Mouse (Mus musculus): ENCODE measurements around the gene Cct8l1.
A peak's percentile ranks its signal among the peaks of the same experiment; 100 is the strongest.

The Cct8l1 gene

DNA sequence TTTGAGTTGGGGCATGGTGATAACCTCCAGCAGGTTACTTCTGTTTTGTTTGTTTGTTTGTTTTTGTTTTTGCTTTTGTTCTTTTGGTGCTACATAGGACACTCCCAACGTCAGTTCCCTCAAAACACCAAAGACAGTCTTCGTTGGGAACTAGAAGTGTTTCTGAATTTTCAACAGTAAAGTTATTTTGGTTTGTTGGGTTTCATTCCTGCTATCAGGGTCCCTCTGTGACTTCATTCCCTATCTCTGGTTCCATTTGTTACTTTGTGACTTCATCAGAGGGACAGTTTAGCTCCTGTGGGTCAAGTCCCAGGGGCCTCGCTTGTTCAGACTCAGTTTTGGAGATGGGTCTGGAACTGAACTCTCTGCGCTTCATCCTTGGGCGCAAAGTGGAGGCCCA lies at the start of gene Cct8l1:
Gene Cct8l1, plus strand, starts transcription at position 301 of the 400 bp plus-strand sequence.
- DNase-seq (ENCODE audit: extremely low spot score, low spot score) = no peak

DNA sequence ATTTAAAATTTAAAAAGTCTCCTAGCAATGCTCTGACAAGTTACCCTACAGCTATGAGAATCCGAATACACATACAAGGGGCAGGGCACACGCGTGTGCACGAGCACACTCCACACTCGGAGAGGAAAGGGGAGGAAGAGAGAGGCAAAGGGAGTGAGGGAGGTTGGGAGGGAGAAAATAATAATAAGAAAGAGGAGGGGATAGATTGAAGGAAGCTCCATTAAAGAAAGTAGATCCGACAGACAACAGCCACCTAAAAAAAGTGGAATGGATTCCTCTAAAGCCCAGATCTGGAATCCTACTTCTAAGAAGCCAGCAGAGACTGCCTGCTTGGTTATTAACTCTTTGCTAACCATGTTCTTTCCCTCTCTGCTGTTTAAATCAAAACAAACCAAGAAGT lies 43.8 kb upstream of the Cct8l1 start:
- DNase-seq (ENCODE audit: extremely low spot score, low spot score) = no peak

GRCm38 (mm10) chr5:25475789-25476188 lies 40.1 kb upstream of the Cct8l1 start:
- no peak for DNase-seq (ENCODE audit: extremely low spot score, low spot score)

- no peak for DNase-seq (ENCODE audit: extremely low spot score, low spot score)
These were observed 37.0 kb upstream of the Cct8l1 start for GRCm38 (mm10) chr5:25478863-25479262.

- no peak for DNase-seq (ENCODE audit: extremely low spot score, low spot score)
These were observed 19.2 kb upstream of the Cct8l1 start for GRCm38 (mm10) chr5:25496652-25497051.

- DNase-seq (ENCODE audit: extremely low spot score, low spot score) = no peak
These were observed 18.5 kb upstream of the Cct8l1 start for GRCm38 (mm10) chr5:25497369-25497719.

DNA sequence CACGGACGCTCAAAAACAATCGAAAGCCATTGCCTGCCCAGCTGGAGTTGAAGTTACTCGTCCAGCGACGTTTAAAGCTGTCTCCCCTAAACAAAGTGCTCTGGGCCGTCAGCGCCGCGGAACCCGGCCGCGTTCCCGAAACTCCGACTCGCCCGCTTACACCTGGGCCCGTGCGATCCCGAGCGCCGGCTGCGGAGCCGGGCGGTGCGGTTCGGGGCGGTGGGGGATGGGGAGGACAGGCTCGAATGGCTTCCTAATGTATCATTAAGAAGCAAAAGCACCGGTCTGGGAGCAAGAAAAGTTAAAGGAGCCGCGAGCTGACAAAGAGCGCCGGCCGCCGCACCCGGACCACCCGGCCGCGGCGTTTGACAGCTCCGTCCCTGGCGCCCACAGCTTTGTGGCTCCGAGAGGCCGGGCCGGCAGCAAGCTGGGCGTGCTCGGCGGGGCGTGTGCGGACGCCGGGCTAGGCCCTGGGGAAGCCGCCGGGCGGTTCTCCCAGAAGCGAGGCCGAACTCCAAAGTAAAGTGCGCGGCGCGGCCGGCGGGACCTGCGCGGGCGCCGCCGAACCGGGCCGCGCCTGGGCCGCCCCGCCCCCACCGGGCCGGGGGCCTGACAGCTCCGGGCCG lies 18.0 kb upstream of the Cct8l1 start:
- peak; percentile 68 for DNase-seq (ENCODE audit: extremely low spot score, low spot score)

GRCm38 (mm10) chr5:25498346-25498820 lies 17.5 kb upstream of the Cct8l1 start, which contains the start of gene Kmt2c:
TSS of gene Kmt2c (minus strand) at chr5:25498783.
- DNase-seq (ENCODE audit: extremely low spot score, low spot score) = peak; percentile 83

- no peak for DNase-seq (ENCODE audit: extremely low spot score, low spot score)
These were observed 16.9 kb upstream of the Cct8l1 start for GRCm38 (mm10) chr5:25498821-25499422.

DNA sequence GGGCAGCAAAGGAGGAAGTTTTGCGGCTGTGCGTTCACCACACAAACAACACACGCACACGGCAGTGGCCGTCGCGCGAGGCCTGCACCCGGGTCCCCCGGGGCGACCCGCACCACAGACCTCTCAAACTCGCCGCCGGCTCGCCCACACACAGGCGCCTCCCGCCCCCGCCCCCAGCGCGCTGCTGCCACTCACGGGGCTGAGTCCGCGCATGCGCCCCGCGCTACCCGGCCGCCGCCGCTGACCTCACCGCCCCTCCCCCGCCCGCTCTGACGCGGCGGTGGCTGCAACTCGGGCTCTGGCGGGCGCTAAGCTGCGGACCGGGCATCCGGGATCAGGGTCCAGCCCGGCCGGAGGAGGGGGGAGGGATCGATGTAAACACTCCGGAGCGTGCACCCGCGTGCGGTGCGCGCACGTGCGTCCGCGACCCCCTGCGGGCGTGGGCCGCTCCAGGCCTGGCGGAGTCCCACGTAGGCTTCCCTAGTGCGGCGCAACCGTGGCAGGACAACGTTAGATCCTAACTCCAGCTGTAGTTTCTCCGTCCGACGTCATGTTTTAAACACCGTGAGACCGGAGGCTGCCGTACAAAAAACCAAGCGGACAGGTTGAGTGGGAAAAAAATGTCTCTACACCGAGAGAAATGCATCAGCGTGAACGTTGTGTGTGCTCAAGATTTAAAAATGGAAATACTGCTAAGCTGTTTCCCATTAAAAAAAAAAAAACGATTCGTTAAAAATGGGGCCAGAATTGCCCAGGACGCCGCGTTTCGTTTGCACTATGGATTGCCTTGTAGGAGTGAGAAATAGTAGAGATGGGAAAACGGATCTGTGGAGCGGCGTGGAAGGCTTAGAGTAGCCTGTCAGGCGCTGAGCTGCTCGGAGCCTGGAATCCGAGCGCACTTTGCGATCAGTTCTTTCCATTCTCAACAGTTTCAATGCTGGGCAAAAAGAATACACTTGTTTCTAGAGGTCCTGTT lies 16.2 kb upstream of the Cct8l1 start:
- DNase-seq (ENCODE audit: extremely low spot score, low spot score) = peak; percentile 98

DNA sequence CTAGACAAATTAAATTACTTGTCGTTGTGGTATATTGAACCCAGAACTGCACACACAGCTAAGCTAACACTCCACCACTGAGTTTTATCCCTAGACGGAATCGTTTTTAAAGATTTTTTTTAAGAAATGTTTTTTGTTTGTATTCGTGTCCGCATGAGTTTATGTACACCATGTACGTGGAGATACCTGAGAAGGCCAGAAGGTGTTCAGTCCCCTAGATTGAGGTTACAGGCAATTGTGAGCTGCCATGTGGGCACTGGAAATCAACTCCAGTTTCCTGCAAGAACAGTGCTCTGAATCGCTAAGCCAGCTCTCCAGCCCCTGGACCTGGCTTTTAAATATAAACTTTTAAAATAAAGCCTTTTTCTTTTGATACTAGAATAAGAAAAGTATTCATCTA lies 15.2 kb upstream of the Cct8l1 start:
- DNase-seq (ENCODE audit: extremely low spot score, low spot score) = no peak

DNA sequence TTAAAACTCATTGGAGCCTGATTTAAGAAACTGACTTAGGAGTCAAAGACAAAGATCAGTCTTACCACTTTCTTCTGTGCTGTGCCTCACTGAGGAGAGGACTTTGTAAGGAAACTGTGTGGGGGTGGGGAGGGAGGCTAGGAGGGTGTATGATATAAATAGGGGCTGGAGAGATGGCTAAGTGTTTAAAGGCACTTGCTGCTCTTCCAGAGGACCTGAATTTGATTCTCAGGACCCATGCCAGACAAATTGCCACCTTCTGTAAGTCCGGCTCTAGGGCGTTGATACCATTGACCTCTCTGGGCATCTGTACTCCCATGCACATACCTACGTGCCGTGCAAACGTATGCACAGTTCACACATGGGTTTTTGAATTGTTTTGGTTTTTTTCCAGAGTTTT lies 9.8 kb upstream of the Cct8l1 start:
- DNase-seq (ENCODE audit: extremely low spot score, low spot score) = no peak

DNA sequence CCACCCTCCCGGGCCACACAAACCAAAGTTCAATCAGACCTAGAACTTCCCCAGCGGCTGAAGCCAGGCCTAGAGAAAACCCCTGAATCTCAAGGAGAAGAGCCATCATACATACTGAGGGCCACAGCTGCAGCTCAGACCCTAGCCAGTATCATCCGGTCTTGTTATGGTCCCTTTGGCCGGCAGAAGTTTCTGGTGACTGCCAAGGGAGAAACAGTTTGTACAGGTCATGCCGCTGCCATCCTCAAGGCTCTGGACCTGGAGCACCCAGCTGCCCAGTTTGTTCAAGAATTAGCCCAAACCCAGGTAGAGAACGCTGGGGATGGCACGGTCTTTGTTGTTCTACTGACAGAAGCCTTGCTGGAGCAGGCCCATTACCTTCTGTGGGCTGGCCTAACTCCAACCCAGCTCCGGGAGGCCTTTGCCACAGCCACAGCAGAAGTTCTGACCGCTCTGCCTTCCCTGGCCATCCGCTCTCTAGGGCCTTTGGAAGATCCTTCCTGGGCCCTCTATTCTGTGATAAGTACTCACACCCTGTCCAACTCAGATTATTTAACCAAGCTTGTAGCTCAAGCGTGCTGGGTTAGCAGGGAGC lies 531 bp downstream of the Cct8l1 start:
- no peak for DNase-seq (ENCODE audit: extremely low spot score, low spot score)

DNA sequence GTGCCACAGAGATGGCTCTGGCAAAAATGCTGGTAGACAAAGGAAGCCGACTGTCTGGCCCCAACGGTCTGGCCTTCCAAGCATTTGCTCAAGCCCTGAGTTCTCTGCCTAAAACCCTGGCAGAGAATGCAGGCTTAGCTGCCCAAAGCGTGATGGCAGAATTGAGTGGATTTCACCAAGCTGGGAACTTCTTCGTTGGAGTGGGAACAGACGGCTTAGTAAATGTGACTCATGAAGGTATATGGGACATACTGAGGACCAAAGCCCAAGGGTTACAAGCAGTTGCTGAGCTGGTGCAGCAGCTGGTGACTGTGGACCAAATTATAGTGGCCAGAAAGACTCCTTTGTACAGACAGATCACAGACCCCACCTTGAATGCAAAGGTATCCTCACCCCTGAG lies 1.7 kb downstream of the Cct8l1 start:
- DNase-seq (ENCODE audit: extremely low spot score, low spot score) = no peak

GRCm38 (mm10) chr5:25519820-25520219 lies 4.0 kb downstream of the Cct8l1 start:
- DNase-seq (ENCODE audit: extremely low spot score, low spot score) = no peak

DNA sequence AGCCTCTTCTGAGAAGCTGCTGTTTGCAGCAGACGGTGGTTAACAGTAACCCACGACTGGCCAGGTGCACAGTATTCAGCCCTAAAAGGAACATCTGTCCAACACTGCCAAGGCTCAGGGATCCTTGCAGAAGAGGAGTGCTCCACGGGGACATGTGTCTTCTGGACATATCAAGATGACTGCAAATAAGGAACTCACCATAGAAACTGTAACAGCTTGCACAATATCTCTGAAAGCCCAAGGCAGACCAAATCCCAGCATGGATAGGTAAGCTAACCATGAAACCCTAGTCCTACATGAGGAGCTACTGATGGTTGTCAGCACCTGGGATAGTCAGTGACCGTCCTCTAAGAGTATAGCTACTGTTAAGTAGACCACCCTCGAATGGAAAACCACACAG lies 5.6 kb downstream of the Cct8l1 start:
- no peak for DNase-seq (ENCODE audit: extremely low spot score, low spot score)

DNA sequence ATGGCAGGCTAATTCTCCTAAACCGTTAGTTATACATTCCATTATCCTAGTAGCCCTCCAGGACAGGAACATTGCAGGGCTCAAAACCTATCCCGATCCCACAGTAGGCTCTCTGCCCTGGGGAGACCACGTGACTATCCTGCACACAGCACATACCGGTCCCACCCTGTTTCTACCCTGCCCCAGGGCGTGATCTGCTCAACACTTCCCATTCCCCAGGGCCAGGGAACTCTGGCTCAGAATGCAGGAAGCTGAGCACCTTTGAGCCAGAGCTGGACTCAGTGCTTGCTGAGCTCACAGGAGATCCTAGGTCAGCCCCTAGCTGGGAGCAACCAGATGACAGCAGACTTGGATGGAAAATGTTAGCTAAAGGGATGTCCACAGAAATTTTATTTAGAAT lies 10.2 kb downstream of the Cct8l1 start:
- DNase-seq (ENCODE audit: extremely low spot score, low spot score) = no peak

- DNase-seq (ENCODE audit: extremely low spot score, low spot score) = no peak
These were observed 11.1 kb downstream of the Cct8l1 start for GRCm38 (mm10) chr5:25526926-25527325.

- no peak for DNase-seq (ENCODE audit: extremely low spot score, low spot score)
These were observed 12.1 kb downstream of the Cct8l1 start for GRCm38 (mm10) chr5:25527971-25528370.

- DNase-seq (ENCODE audit: extremely low spot score, low spot score) = peak; percentile 16
These were observed 13.1 kb downstream of the Cct8l1 start for GRCm38 (mm10) chr5:25528851-25529528.
